ENCODE assay signal across 8 mouse cellular contexts in genomic region chr9:110304516-110304915, GRCm38 (mm10). TPM values are rescaled to one million over a fixed set of nuclear protein-coding genes. Genes with fewer than 3 reads are reported as not detected.
DNase-seq lines count a peak whose midpoint lies in the region; ATAC-seq and TF ChIP-seq lines count a peak whose summit lies in the region.

No protein-coding gene starts in this region.

- peak overlapping the region; percentile 79 for H3K9ac ChIP-seq in heart, embryonic 16.5 days (ENCODE audit: low read length)
- peak overlapping the region; percentile 78 for H3K9ac ChIP-seq in liver, embryonic 12.5 days

- H3K36me3 ChIP-seq in heart, embryonic 16.5 days (ENCODE audit: control insufficient read depth, insufficient read depth): no peaks in the 10 kb centered on the region
- no peaks in the 10 kb centered on the region for H3K36me3 ChIP-seq in liver, embryonic 12.5 days

- 4% methylated on average over 4 of the region's 4 CpGs for WGBS in lung, adult 2 months
- WGBS in heart, embryonic 16.5 days: 5% methylated on average over 4 of the region's 4 CpGs
- 0% methylated on average over 4 of the region's 4 CpGs for WGBS in liver, embryonic 12.5 days (ENCODE audit: insufficient replicate concordance)

- H3K27ac ChIP-seq in heart, embryonic 16.5 days (ENCODE audit: low read length): peak overlapping the region; percentile 91
- H3K27ac ChIP-seq in liver, embryonic 12.5 days: peak overlapping the region; percentile 84

- no peak for DNase-seq in lung, adult 2 months
- no peak for DNase-seq in lung, postnatal 36 days
- DNase-seq in brain, embryonic 14.5 days (ENCODE audit: low read depth): peak; percentile 85
- peak; percentile 73 for DNase-seq in retina, embryonic 14.5 days (ENCODE audit: low spot score)
- no peak for DNase-seq in gastrocnemius, adult 18-20 months (ENCODE audit: low spot score)
- no peak for DNase-seq in ovary, postnatal 14 days (ENCODE audit: low spot score)

- no peaks in the 10 kb centered on the region for H3K27me3 ChIP-seq in heart, embryonic 16.5 days (ENCODE audit: control insufficient read depth, insufficient read depth, low read length)
- no peaks in the 10 kb centered on the region for H3K27me3 ChIP-seq in liver, embryonic 12.5 days (replicated peaks)

- TF ChIP-seq POLR2A in lung, adult 2 months (IDR thresholded peaks at IDR 0.05; ENCODE audit: borderline replicate concordance, extremely low read depth, low read depth, low read length): no peak
- TF ChIP-seq POLR2A in brain, embryonic 14.5 days (IDR thresholded peaks at IDR 0.05; ENCODE audit: borderline replicate concordance, extremely low read depth, insufficient read depth, insufficient read length, poor library complexity, severe bottlenecking): no peak

- H3K4me3 ChIP-seq in lung, adult 2 months (replicated peaks; ENCODE audit: extremely low read depth, low read depth, low read length): peak overlapping the region; percentile 71
- peak overlapping the region; percentile 81 for H3K4me3 ChIP-seq in heart, embryonic 16.5 days (ENCODE audit: low read length)
- peak overlapping the region; percentile 71 for H3K4me3 ChIP-seq in liver, embryonic 12.5 days

- H3K4me2 ChIP-seq in heart, embryonic 16.5 days (ENCODE audit: low read depth, low read length): peak overlapping the region; percentile 90
- peak overlapping the region; percentile 88 for H3K4me2 ChIP-seq in liver, embryonic 12.5 days

- no peak for ATAC-seq in heart, embryonic 16.5 days (replicated peaks; ENCODE audit: extremely low read depth, insufficient read depth, low FRiP score)
- ATAC-seq in liver, embryonic 12.5 days: 0 out of 2 replicates have a peak, but pooled peaks have one; percentile 22

- peaks cover 11% of the 10 kb centered on the region; the same call in 1 of the 2 replicates for H3K9me3 ChIP-seq in heart, embryonic 16.5 days (replicated peaks; ENCODE audit: control insufficient read depth, low read length)
- peaks cover 12% of the 10 kb centered on the region; the same call in 1 of the 2 replicates for H3K9me3 ChIP-seq in liver, embryonic 12.5 days (replicated peaks)

- TF ChIP-seq CTCF in lung, adult 2 months (IDR thresholded peaks at IDR 0.05; ENCODE audit: insufficient read depth, low read length): no peak
- TF ChIP-seq CTCF in brain, embryonic 14.5 days (IDR thresholded peaks at IDR 0.05; ENCODE audit: borderline replicate concordance, extremely low read depth, insufficient read depth, insufficient read length): peak; percentile 53; the same call in 1 of the 2 replicates

- H3K4me1 ChIP-seq in lung, adult 2 months (ENCODE audit: control insufficient read depth, insufficient read depth, low read length): no peaks in the 10 kb centered on the region
- H3K4me1 ChIP-seq in heart, embryonic 16.5 days (ENCODE audit: control insufficient read depth, insufficient read depth, low read length): peaks cover 6% of the 10 kb centered on the region
- H3K4me1 ChIP-seq in liver, embryonic 12.5 days: peaks cover 32% of the 10 kb centered on the region

RNA-seq across cellular contexts. Expression of gene Elp6, which starts 0.5 kb away (rescaled TPM):
- polyA plus RNA-seq in lung, adult 2 months (2012; rRNA removed): 6.2 and 8.2 TPM in 2 replicates
- 46.6 and 55.9 TPM in 2 replicates for polyA plus RNA-seq in brain, embryonic 14.5 days (2012; rRNA removed)
- polyA plus RNA-seq in heart, embryonic 16.5 days (2015; fragmentation: Nextera tagmentation; extraction: Ambion mirVana): 12.4 and 14.9 TPM in 2 replicates
- polyA plus RNA-seq in liver, embryonic 12.5 days (2016; fragmentation: Nextera tagmentation; extraction: Ambion mirVana): 14.1 and 16.5 TPM in 2 replicates
- 1 to 10 TPM; 1.8 to 2.2 TPM for total RNA-seq in gastrocnemius, adult 18-20 months (2021)

RNA-seq across cellular contexts. Expression of gene Scap, which starts 28.6 kb away (rescaled TPM):
- polyA plus RNA-seq in lung, adult 2 months (2012; rRNA removed): 36.7 and 42.1 TPM in 2 replicates
- polyA plus RNA-seq in brain, embryonic 14.5 days (2012; rRNA removed): 24.9 and 53.4 TPM in 2 replicates
- polyA plus RNA-seq in heart, embryonic 16.5 days (2015; fragmentation: Nextera tagmentation; extraction: Ambion mirVana): 20.9 and 22.2 TPM in 2 replicates
- polyA plus RNA-seq in liver, embryonic 12.5 days (2016; fragmentation: Nextera tagmentation; extraction: Ambion mirVana): 28.6 and 28.7 TPM in 2 replicates
- 10 to 100 TPM; 13.9 to 16.4 TPM for total RNA-seq in gastrocnemius, adult 18-20 months (2021)

Comparison
In these comparisons a context has a peak if more than half of its experiments do, and no peak if none do; other contexts are left out.
1. DNase-seq: peak in brain, embryonic 14.5 days (single experiment) and retina, embryonic 14.5 days (single experiment); none in lung, adult 2 months (single experiment), lung, postnatal 36 days (single experiment), gastrocnemius, adult 18-20 months (single experiment) and ovary, postnatal 14 days (single experiment).
2. Peak in every context shown above with its lines, with median percentiles within 50 percentile points of each other: H3K4me3 ChIP-seq.